Comparison of ENCODE assay signal across 8 mouse cellular contexts in the genomic region with DNA sequence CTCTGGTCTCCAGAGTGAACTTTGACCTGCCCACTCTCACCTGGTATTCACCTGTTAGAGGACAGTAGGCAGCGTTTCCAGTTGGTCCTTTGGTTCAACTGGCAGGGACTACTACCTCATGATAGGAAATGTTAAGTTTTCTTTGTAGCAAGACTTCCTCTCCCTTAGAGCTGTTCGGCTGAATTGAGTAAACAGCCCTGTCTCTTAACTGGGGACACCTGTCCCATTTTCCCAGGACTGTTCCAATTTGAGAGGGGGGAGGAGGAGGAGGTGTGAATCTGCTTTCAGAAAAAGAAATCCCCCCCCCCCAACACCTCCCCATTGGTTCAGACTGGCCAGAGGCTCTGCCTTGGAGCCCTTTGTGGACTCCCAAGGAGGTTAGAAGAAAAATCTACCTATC. TPM values are rescaled to one million over a fixed set of nuclear protein-coding genes. Genes with fewer than 3 reads are reported as not detected.
DNase-seq lines count a peak whose midpoint lies in the region; ATAC-seq and TF ChIP-seq lines count a peak whose summit lies in the region.

No protein-coding gene starts in this region.

- DNase-seq in left cerebral cortex, postnatal 36 days (ENCODE audit: low spot score in 2 of 2): peak; percentile 18 to 19
- DNase-seq in left cerebral cortex, postnatal 4 days: no peak
- DNase-seq in hindbrain, postnatal 0 days (ENCODE audit: low spot score): no peak
- no peak for DNase-seq in layer of hippocampus, adult 11-12 months (ENCODE audit: low spot score)
- DNase-seq in adrenal gland, adult (ENCODE audit: inconsistent age in 2 of 2, low spot score in 1 of 2): no peak
- no peak for DNase-seq in adrenal gland, postnatal 25 days

- H3K27me3 ChIP-seq in embryonic facial prominence, embryonic 13.5 days: peaks cover 34% of the 10 kb centered on the region
- H3K27me3 ChIP-seq in hindbrain, postnatal 0 days (ENCODE audit: insufficient read depth, low read length): no peaks in the 10 kb centered on the region
- H3K27me3 ChIP-seq in neural tube, embryonic 13.5 days: peaks cover 19% of the 10 kb centered on the region

- no peak overlapping the region; the same call in 1 of the 2 replicates for H3K4me3 ChIP-seq in embryonic facial prominence, embryonic 13.5 days
- H3K4me3 ChIP-seq in hindbrain, postnatal 0 days (ENCODE audit: low read length): peak overlapping the region; percentile 78
- H3K4me3 ChIP-seq in neural tube, embryonic 13.5 days: peak overlapping the region; percentile 71; the same call in 1 of the 2 replicates

- H3K9ac ChIP-seq in embryonic facial prominence, embryonic 13.5 days: no peak overlapping the region
- H3K9ac ChIP-seq in hindbrain, postnatal 0 days (replicated peaks; ENCODE audit: low read length): no peak overlapping the region
- H3K9ac ChIP-seq in neural tube, embryonic 13.5 days: no peak overlapping the region

- TF ChIP-seq CTCF in hindbrain, postnatal 0 days (IDR thresholded peaks at IDR 0.05; ENCODE audit: low read depth): no peak

- ATAC-seq in embryonic facial prominence, embryonic 13.5 days (ENCODE audit: insufficient number of reproducible peaks, insufficient read depth, low FRiP score, low TSS enrichment, low read depth): no peak
- ATAC-seq in hindbrain, postnatal 0 days: no peak
- ATAC-seq in neural tube, embryonic 13.5 days (ENCODE audit: low read depth): no peak

- no peaks in the 10 kb centered on the region for H3K36me3 ChIP-seq in embryonic facial prominence, embryonic 13.5 days
- no peaks in the 10 kb centered on the region for H3K36me3 ChIP-seq in hindbrain, postnatal 0 days (ENCODE audit: insufficient read depth, low read length)
- no peaks in the 10 kb centered on the region for H3K36me3 ChIP-seq in neural tube, embryonic 13.5 days

- H3K4me2 ChIP-seq in embryonic facial prominence, embryonic 13.5 days: peak overlapping the region; percentile 89; the same call in 1 of the 2 replicates
- H3K4me2 ChIP-seq in hindbrain, postnatal 0 days (ENCODE audit: low read depth, low read length): peak overlapping the region; percentile 99
- peak overlapping the region; percentile 98 for H3K4me2 ChIP-seq in neural tube, embryonic 13.5 days

- intact Hi-C loops in left cerebral cortex, postnatal 36 days (cut with DNase I): loop anchor here (5.0 to 10.0 kb wide), 5 partner anchors 57 to 801 kb away; a partner anchor contains a TSS
- intact Hi-C loops in left cerebral cortex, postnatal 4 days (cut with DNase I): loop anchor here (10.0 kb wide), 1 partner anchor 261 kb away; no protein-coding TSS in a partner anchor

- peaks cover 7% of the 10 kb centered on the region; the same call in 1 of the 2 replicates for H3K9me3 ChIP-seq in embryonic facial prominence, embryonic 13.5 days
- H3K9me3 ChIP-seq in hindbrain, postnatal 0 days (ENCODE audit: low read length): no peaks in the 10 kb centered on the region
- 0 out of 2 replicates have a peak, but pooled peaks cover 4% of the 10 kb centered on the region for H3K9me3 ChIP-seq in neural tube, embryonic 13.5 days

- 17% methylated on average over 2 of the region's 2 CpGs for WGBS in embryonic facial prominence, embryonic 13.5 days
- 34% methylated on average over 2 of the region's 2 CpGs for WGBS in hindbrain, postnatal 0 days
- WGBS in neural tube, embryonic 13.5 days: 38% methylated on average over 2 of the region's 2 CpGs

- H3K27ac ChIP-seq in embryonic facial prominence, embryonic 13.5 days: no peak overlapping the region
- H3K27ac ChIP-seq in hindbrain, postnatal 0 days: 0 out of 2 replicates have a peak overlapping the region, but pooled peaks have one; percentile 72
- H3K27ac ChIP-seq in neural tube, embryonic 13.5 days (replicated peaks): no peak overlapping the region

- H3K4me1 ChIP-seq in embryonic facial prominence, embryonic 13.5 days: peaks cover 25% of the 10 kb centered on the region
- no peaks in the 10 kb centered on the region; the same call in 1 of the 2 replicates for H3K4me1 ChIP-seq in hindbrain, postnatal 0 days (ENCODE audit: insufficient read depth, low read length)
- peaks cover 25% of the 10 kb centered on the region for H3K4me1 ChIP-seq in neural tube, embryonic 13.5 days (replicated peaks)

RNA-seq across cellular contexts. Expression of a gene that starts 1.2 kb away (rescaled TPM):
- total RNA-seq in left cerebral cortex, postnatal 36 days (2021): 100 to 1,000 TPM; 121 to 124 TPM
- 10 to 100 TPM; 64.2 to 64.3 TPM for total RNA-seq in left cerebral cortex, postnatal 4 days (2021)
- polyA plus RNA-seq in embryonic facial prominence, embryonic 13.5 days (2015; fragmentation: Nextera tagmentation; extraction: Ambion mirVana): 5.2 and 8.3 TPM in 2 replicates
- 15.5 and 16.6 TPM in 2 replicates for total RNA-seq in hindbrain, postnatal 0 days (2014; rRNA removed)
- 7.2 and 7.7 TPM in 2 replicates for polyA plus RNA-seq in hindbrain, postnatal 0 days (2015; fragmentation: Nextera tagmentation; extraction: Ambion mirVana)
- polyA plus RNA-seq in neural tube, embryonic 13.5 days (2015; fragmentation: Nextera tagmentation; extraction: Ambion mirVana): 4.0 and 4.6 TPM in 2 replicates
- total RNA-seq in adrenal gland, postnatal 25 days (2021): 4.9 and 7.4 TPM in 2 replicates

Comparison
In these comparisons a context has a peak if more than half of its experiments do, and no peak if none do; other contexts are left out.
1. DNase-seq: peak in left cerebral cortex, postnatal 36 days (2 of 2); none in left cerebral cortex, postnatal 4 days (single experiment), hindbrain, postnatal 0 days (single experiment), layer of hippocampus, adult 11-12 months (single experiment), adrenal gland, adult (0 of 2) and adrenal gland, postnatal 25 days (single experiment).
2. Peak in every context shown above with its lines, with median percentiles within 50 percentile points of each other: H3K4me2 ChIP-seq.